Mouse (Mus musculus): ENCODE data around the gene R3hdm2. TPM values are rescaled to one million over a fixed set of nuclear protein-coding genes. Genes with fewer than 3 reads are reported as not detected.
A peak's percentile ranks its signal among the peaks of the same experiment; 100 is the strongest.

The R3hdm2 gene
- total and polyA plus RNA-seq, 2 experiments from 2014 or later, result 39.3 to 60.6 TPM

- DNase-seq (ENCODE audit: low spot score), result no peak
- Histone ChIP-seq H3K9me3 (ENCODE audit: low read length) (no peaks in the 10 kb centered on the region), H3K27ac (peak overlapping the region; percentile 98), H3K4me2 (ENCODE audit: low read depth, low read length) (peak overlapping the region; percentile 86), H3K36me3 (ENCODE audit: insufficient read depth, low read length) (no peaks in the 10 kb centered on the region), H3K4me1 (ENCODE audit: insufficient read depth, low read length) (peaks cover 41% of the 10 kb centered on the region), H3K27me3 (ENCODE audit: insufficient read depth, low read length) (no peaks in the 10 kb centered on the region), H3K4me3 (ENCODE audit: low read length) (peak overlapping the region; percentile 42), H3K9ac (replicated peaks; ENCODE audit: low read length) (peak overlapping the region; percentile 73; the same call in 1 of the 2 replicates)
- WGBS, result 11% methylated on average over 11 of the region's 11 CpGs
- no peak for ATAC-seq
- no peak for TF ChIP-seq CTCF (IDR thresholded peaks at IDR 0.05; ENCODE audit: low read depth)
Measured at GRCm38 (mm10) chr10:127510895-127511617, 130.9 kb downstream of the R3hdm2 start.

- DNase-seq (ENCODE audit: low spot score) (peak; percentile 92), ATAC-seq (peak; percentile 24)
- Histone ChIP-seq H3K4me3 (ENCODE audit: low read length) (peak overlapping the region; percentile 42), H3K27me3 (ENCODE audit: insufficient read depth, low read length) (no peaks in the 10 kb centered on the region), H3K4me1 (ENCODE audit: insufficient read depth, low read length) (peaks cover 46% of the 10 kb centered on the region), H3K9ac (replicated peaks; ENCODE audit: low read length) (peak overlapping the region; percentile 73), H3K4me2 (ENCODE audit: low read depth, low read length) (peak overlapping the region; percentile 86), H3K27ac (peak overlapping the region; percentile 98), H3K9me3 (ENCODE audit: low read length) (no peaks in the 10 kb centered on the region), H3K36me3 (ENCODE audit: insufficient read depth, low read length) (no peaks in the 10 kb centered on the region)
- under 1% methylated on average over 45 of the region's 46 CpGs for WGBS
- peak; percentile 62 for TF ChIP-seq CTCF (IDR thresholded peaks at IDR 0.05; ENCODE audit: low read depth)
Measured at GRCm38 (mm10) chr10:127511634-127512306, 131.6 kb downstream of the R3hdm2 start.

DNA sequence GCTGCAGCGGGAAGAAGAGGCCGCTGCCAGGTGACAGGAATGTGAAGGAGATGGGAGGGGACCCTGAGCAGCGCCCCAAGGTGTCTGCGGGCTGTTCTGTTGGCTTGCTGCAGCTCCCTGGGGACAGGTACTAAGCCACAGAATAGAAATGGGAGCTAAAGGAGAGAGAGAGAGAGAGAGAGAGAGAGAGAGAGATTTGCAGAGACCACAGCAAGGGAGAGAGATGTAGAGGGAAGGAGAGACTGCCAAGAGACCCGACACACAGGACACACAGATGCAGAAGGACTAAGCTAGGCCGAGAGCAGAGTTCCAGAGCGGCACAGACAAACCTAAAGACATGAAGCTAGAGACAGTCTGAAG is 132.2 kb downstream of the R3hdm2 start:
- DNase-seq (ENCODE audit: low spot score) (no peak), ATAC-seq (no peak)
- H3K9ac ChIP-seq (replicated peaks; ENCODE audit: low read length), result peak overlapping the region; percentile 73
- H3K36me3 ChIP-seq (ENCODE audit: insufficient read depth, low read length), result no peaks in the 10 kb centered on the region
- peaks cover 48% of the 10 kb centered on the region for H3K4me1 ChIP-seq (ENCODE audit: insufficient read depth, low read length)
- H3K4me3 ChIP-seq (ENCODE audit: low read length), result peak overlapping the region; percentile 42
- peak overlapping the region; percentile 98 for H3K27ac ChIP-seq
- H3K9me3 ChIP-seq (ENCODE audit: low read length), result no peaks in the 10 kb centered on the region
- H3K4me2 ChIP-seq (ENCODE audit: low read depth, low read length), result peak overlapping the region; percentile 86
- TF ChIP-seq CTCF (IDR thresholded peaks at IDR 0.05; ENCODE audit: low read depth), result no peak
- WGBS, result 2% methylated on average over 7 of the region's 7 CpGs
- no peaks in the 10 kb centered on the region for H3K27me3 ChIP-seq (ENCODE audit: insufficient read depth, low read length)

- Histone ChIP-seq H3K4me3 (ENCODE audit: low read length) (no peak overlapping the region), H3K9ac (replicated peaks; ENCODE audit: low read length) (peak overlapping the region; percentile 73; the same call in 1 of the 2 replicates), H3K9me3 (ENCODE audit: low read length) (no peaks in the 10 kb centered on the region), H3K4me2 (ENCODE audit: low read depth, low read length) (peak overlapping the region; percentile 86), H3K4me1 (ENCODE audit: insufficient read depth, low read length) (peaks cover 48% of the 10 kb centered on the region), H3K36me3 (ENCODE audit: insufficient read depth, low read length) (no peaks in the 10 kb centered on the region; the same call in 1 of the 2 replicates), H3K27ac (peak overlapping the region; percentile 98), H3K27me3 (ENCODE audit: insufficient read depth, low read length) (no peaks in the 10 kb centered on the region)
- ATAC-seq (peak; percentile 32), DNase-seq (ENCODE audit: low spot score) (peak; percentile 94)
- peak; percentile 100 for TF ChIP-seq CTCF (IDR thresholded peaks at IDR 0.05; ENCODE audit: low read depth)
- WGBS, result under 1% methylated on average over 27 of the region's 27 CpGs
Measured at GRCm38 (mm10) chr10:127512813-127513212, 132.7 kb downstream of the R3hdm2 start.

DNA sequence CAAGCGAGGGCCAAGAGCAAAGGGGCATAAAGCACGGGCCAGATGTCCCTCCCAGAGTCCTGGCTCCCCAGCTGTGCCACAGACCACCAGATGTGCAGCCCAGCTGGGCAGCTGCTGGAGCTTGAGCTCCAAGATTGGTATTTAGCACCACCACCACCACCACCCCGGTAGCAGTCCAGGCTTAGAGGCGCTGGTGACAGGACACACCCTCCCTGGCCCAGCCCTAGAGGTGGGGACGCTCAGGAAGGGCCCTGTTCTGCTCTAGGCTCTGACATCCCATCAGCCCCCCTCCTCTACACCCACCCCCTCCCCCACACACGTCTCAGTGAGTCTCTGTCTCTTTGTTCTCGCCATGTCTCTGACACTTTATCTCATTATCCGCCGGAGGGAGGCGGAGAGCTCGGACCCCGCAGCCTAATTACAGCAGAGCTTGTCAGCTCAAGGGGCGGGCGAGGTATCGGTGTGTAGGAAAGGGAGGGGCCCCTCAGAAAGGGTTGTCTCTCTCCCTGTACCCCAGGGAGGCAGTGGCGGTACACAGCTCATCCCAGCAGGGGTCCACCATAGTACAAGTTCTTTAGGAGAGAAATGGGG is 133.5 kb downstream of the R3hdm2 start:
- Histone ChIP-seq H3K27me3 (ENCODE audit: insufficient read depth, low read length) (no peaks in the 10 kb centered on the region), H3K4me3 (ENCODE audit: low read length) (no peak overlapping the region), H3K27ac (peak overlapping the region; percentile 1; the same call in 1 of the 2 replicates), H3K4me2 (ENCODE audit: low read depth, low read length) (peak overlapping the region; percentile 86), H3K9me3 (ENCODE audit: low read length) (no peaks in the 10 kb centered on the region), H3K9ac (replicated peaks; ENCODE audit: low read length) (no peak overlapping the region), H3K4me1 (ENCODE audit: insufficient read depth, low read length) (peaks cover 48% of the 10 kb centered on the region), H3K36me3 (ENCODE audit: insufficient read depth, low read length) (peaks cover 5% of the 10 kb centered on the region)
- DNase-seq (ENCODE audit: low spot score) (peak; percentile 41), ATAC-seq (no peak)
- WGBS, result 2% methylated on average over 16 of the region's 16 CpGs
- no peak for TF ChIP-seq CTCF (IDR thresholded peaks at IDR 0.05; ENCODE audit: low read depth)

DNA sequence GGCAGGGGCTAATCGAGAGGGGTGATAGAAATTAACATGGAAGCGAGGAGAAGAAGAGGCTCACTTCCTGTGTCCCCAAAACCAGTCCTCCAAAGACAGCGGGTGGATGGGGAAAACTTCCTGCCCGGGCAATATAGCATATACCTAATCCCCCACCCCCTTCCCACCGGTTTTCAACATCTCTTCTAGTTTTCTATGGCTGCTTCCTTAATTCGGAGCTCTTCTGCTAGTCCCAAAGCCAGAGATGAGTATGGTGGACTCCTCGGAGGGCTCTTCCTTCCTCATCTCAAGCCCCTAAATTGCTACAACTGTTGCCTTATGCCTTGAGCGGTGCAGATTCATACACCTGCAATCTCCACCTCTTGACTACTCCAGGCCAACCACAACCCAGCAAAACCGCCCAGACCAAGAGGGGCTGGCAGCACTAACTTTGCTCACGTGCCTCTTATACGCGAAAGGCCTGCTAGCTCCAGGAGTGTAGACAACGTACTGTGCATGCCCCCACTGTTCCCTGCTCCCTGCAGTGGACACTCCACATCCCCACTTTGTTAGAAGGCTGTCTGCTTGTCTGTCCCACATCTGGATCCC is 134.1 kb downstream of the R3hdm2 start:
- no peak for DNase-seq (ENCODE audit: low spot score)
- Histone ChIP-seq H3K27me3 (ENCODE audit: insufficient read depth, low read length) (no peaks in the 10 kb centered on the region), H3K36me3 (ENCODE audit: insufficient read depth, low read length) (peaks cover 5% of the 10 kb centered on the region), H3K9me3 (ENCODE audit: low read length) (no peaks in the 10 kb centered on the region), H3K4me3 (ENCODE audit: low read length) (no peak overlapping the region), H3K4me1 (ENCODE audit: insufficient read depth, low read length) (peaks cover 48% of the 10 kb centered on the region), H3K9ac (replicated peaks; ENCODE audit: low read length) (no peak overlapping the region), H3K4me2 (ENCODE audit: low read depth, low read length) (peak overlapping the region; percentile 86; the same call in 1 of the 2 replicates), H3K27ac (no peak overlapping the region)
- ATAC-seq, result no peak
- WGBS, result 21% methylated on average over 13 of the region's 13 CpGs
- no peak for TF ChIP-seq CTCF (IDR thresholded peaks at IDR 0.05; ENCODE audit: low read depth)

All from hindbrain, postnatal 0 days (tissue).